Mouse (Mus musculus) ES-E14 (cell line): ENCODE measurements around the gene Zdhhc21.

ENCODE experiments used
- CHD2 ChIP-seq: IDR thresholded peaks from 2 replicates; pipeline ENCODE4 v1.6.1; 2014; ENCODE audit warnings: mild to moderate bottlenecking, low read depth, low read length, inconsistent platforms
- ZC3H11A ChIP-seq: IDR thresholded peaks from 2 replicates; pipeline ENCODE4 v1.6.1; 2012; ENCODE audit warnings: low read depth, mild to moderate bottlenecking, inconsistent platforms, low read length, borderline replicate concordance

DNA sequence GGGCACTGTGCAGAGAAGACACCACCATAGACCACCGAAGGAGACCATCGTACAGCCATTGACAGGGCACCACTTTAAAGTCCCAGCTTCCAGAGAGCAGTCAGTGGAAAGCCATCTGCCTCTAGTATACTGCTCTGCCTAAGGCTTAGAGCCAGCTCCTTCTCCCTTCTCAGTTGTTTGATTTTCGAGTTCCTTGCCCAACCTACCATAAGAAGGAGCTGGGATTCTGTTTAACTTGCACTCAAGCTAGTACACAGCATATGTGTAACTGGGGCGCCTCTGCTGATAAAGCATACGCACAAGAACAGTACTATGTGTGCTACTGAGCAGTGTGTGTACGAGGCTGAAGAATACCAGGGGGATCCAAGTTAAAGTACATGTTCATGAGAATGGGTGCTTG lies 19.4 kb upstream of the Zdhhc21 start:
- TF ChIP-seq ZC3H11A (no peak), CHD2 (no peak)
